Mouse (Mus musculus): Measurements from ENCODE around the gene 3110082J24Rik.
A peak's percentile ranks its signal among the peaks of the same experiment; 100 is the strongest.

GRCm38 (mm10) chr5:30067726-30068125, 38.2 kb downstream of the 3110082J24Rik start:
- 0 out of 4 replicates have a peak, but pooled peaks of 1 of the 2 experiments have one; percentile 12 for TF ChIP-seq POLR2A (IDR thresholded peaks at IDR 0.05; ENCODE audit: control insufficient read depth in 1 of 2, insufficient read depth in 1 of 2, low read depth in 1 of 2, low read length in 2 of 2, poor library complexity in 1 of 2)
- TF ChIP-seq RCOR1 (IDR thresholded peaks at IDR 0.05; ENCODE audit: low read depth, low read length): no peak
- no peak for TF ChIP-seq CTCF (IDR thresholded peaks at IDR 0.05 in 2 of 3, conservative IDR thresholded peaks at IDR 0.05 in 1 of 3; ENCODE audit: control insufficient read depth in 1 of 3, insufficient read depth in 1 of 3, low read depth in 2 of 3, low read length in 3 of 3, poor library complexity in 1 of 3, severe bottlenecking in 1 of 3)
- TF ChIP-seq MAZ (IDR thresholded peaks at IDR 0.05; ENCODE audit: low read depth, low read length): no peak
